In the genomic region with DNA sequence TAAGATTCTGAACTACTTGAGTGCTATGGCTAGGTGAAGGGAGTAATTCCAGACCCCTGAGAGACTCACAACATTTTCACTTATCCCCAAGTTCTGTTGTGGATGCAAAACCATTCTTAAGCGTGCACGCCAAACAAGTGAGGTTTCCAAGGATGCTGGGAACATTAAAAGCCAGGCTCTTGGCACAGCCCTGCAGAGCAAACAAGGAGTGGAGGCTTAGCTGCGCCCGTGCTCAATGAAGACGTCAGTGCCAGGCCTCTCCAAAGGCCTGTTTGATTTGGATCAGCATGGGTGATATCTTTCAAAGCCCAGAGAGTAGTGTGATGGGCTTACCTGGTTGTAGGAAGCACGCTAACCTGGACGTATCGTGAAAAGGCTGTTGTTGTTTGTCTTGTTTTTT, we compare ENCODE assay signal across 22 mouse cellular contexts.
DNase-seq lines count a peak whose midpoint lies in the region; ATAC-seq and TF ChIP-seq lines count a peak whose summit lies in the region.
"Had no signal": no experiment of that assay in that cellular context is flagged by ENCODE, and none has a peak within 500 bp of the region (broad histone marks: within the 10 kb centered on the region; RNA-seq: fewer than 3 reads in every experiment).

No protein-coding gene starts in this region.

- H3K36me3 ChIP-seq in hindbrain, embryonic 14.5 days (replicated peaks; ENCODE audit: control insufficient read depth, insufficient read depth), result no peaks in the 10 kb centered on the region
- H3K36me3 ChIP-seq in hindbrain, embryonic 16.5 days (ENCODE audit: control insufficient read depth, insufficient read depth, low read length), result no peaks in the 10 kb centered on the region
- no peaks in the 10 kb centered on the region for H3K36me3 ChIP-seq in stomach, postnatal 0 days (ENCODE audit: control insufficient read depth, insufficient read depth, low read length)
- H3K36me3 ChIP-seq: embryonic facial prominence, embryonic 10.5 days; limb, embryonic 10.5 days; neural tube, embryonic 15.5 days; stomach, embryonic 15.5 days had no signal

- peaks cover 47% of the 10 kb centered on the region for H3K27me3 ChIP-seq in hindbrain, embryonic 14.5 days (ENCODE audit: control insufficient read depth, insufficient read depth, low read length)
- peaks cover 4% of the 10 kb centered on the region; the same call in 1 of the 2 replicates for H3K27me3 ChIP-seq in hindbrain, embryonic 16.5 days (replicated peaks; ENCODE audit: control insufficient read depth, insufficient read depth, low read length)
- H3K27me3 ChIP-seq in stomach, postnatal 0 days (ENCODE audit: control insufficient read depth, insufficient read depth, low read length), result no peaks in the 10 kb centered on the region
- H3K27me3 ChIP-seq: stomach, embryonic 15.5 days had no signal

- no peak for TF ChIP-seq POLR2A in lung, adult 2 months (IDR thresholded peaks at IDR 0.05; ENCODE audit: borderline replicate concordance, extremely low read depth, low read depth, low read length)

- ATAC-seq in hindbrain, embryonic 14.5 days (ENCODE audit: low FRiP score), result 0 out of 2 replicates have a peak, but pooled peaks have one; percentile 37
- ATAC-seq in hindbrain, embryonic 16.5 days, result no peak
- no peak for ATAC-seq in stomach, postnatal 0 days (ENCODE audit: low FRiP score, low TSS enrichment)
- ATAC-seq: activated CD4-positive, CD25-positive, alpha-beta regulatory T cell, adult 4 months; liver, postnatal 0 days had no signal

- H3K4me3 ChIP-seq in hindbrain, embryonic 14.5 days (replicated peaks; ENCODE audit: low read length), result no peak overlapping the region
- no peak overlapping the region for H3K4me3 ChIP-seq in hindbrain, embryonic 16.5 days (ENCODE audit: low read length)
- no peak overlapping the region for H3K4me3 ChIP-seq in lung, adult 2 months (replicated peaks; ENCODE audit: extremely low read depth, low read depth, low read length)
- H3K4me3 ChIP-seq in stomach, postnatal 0 days (ENCODE audit: low read depth, low read length), result no peak overlapping the region
- H3K4me3 ChIP-seq: embryonic facial prominence, embryonic 10.5 days; heart, embryonic 10.5 days; left cerebral cortex, adult 2 months; limb, embryonic 10.5 days; neural tube, embryonic 15.5 days; stomach, embryonic 15.5 days had no signal

- no peak for TF ChIP-seq CTCF in lung, adult 2 months (IDR thresholded peaks at IDR 0.05; ENCODE audit: insufficient read depth, low read length)
- TF ChIP-seq CTCF in stomach, postnatal 0 days (IDR thresholded peaks at IDR 0.05; ENCODE audit: low read depth), result no peak

- 0 out of 2 replicates have a peak, but pooled peaks cover 4% of the 10 kb centered on the region for H3K4me1 ChIP-seq in hindbrain, embryonic 14.5 days (replicated peaks; ENCODE audit: control insufficient read depth, insufficient read depth, low read length)
- peaks cover 4% of the 10 kb centered on the region; the same call in 1 of the 2 replicates for H3K4me1 ChIP-seq in hindbrain, embryonic 16.5 days (ENCODE audit: control insufficient read depth, insufficient read depth, low read depth, low read length)
- H3K4me1 ChIP-seq in lung, adult 2 months (ENCODE audit: control insufficient read depth, insufficient read depth, low read length), result no peaks in the 10 kb centered on the region
- no peaks in the 10 kb centered on the region for H3K4me1 ChIP-seq in stomach, postnatal 0 days (replicated peaks; ENCODE audit: control insufficient read depth, insufficient read depth)
- H3K4me1 ChIP-seq: embryonic facial prominence, embryonic 10.5 days; heart, embryonic 10.5 days; stomach, embryonic 15.5 days had no signal

- no peak overlapping the region for H3K4me2 ChIP-seq in hindbrain, embryonic 14.5 days (replicated peaks)
- no peak overlapping the region for H3K4me2 ChIP-seq in hindbrain, embryonic 16.5 days (ENCODE audit: low read length)
- H3K4me2 ChIP-seq in stomach, postnatal 0 days (replicated peaks; ENCODE audit: low read depth), result no peak overlapping the region
- H3K4me2 ChIP-seq: neural tube, embryonic 15.5 days; stomach, embryonic 15.5 days had no signal

- DNase-seq in cerebellum, postnatal 10 days, result peak; percentile 47 to 63
- DNase-seq in cerebellum, adult 9-10 months, result no peak
- no peak for DNase-seq in hindbrain, embryonic 14.5 days (ENCODE audit: low spot score)
- peak; percentile 9 for DNase-seq in lung, postnatal 10 days
- no peak for DNase-seq in lung, adult 2 months
- DNase-seq in stomach, postnatal 0 days (ENCODE audit: low spot score), result peak; percentile 31
- DNase-seq: adrenal gland, adult 8-10 months; kidney, adult 18-20 months; liver; liver, postnatal 0 days; right cerebral cortex, adult 18-20 months; right cerebral cortex, postnatal 4 days; thymus, adult 18-20 months; thymus, postnatal 36 days had no signal

- H3K9ac ChIP-seq in hindbrain, embryonic 14.5 days, result no peak overlapping the region
- no peak overlapping the region for H3K9ac ChIP-seq in hindbrain, embryonic 16.5 days (ENCODE audit: low read depth, low read length)
- H3K9ac ChIP-seq in stomach, postnatal 0 days (ENCODE audit: low read length), result no peak overlapping the region
- H3K9ac ChIP-seq: liver, postnatal 0 days; neural tube, embryonic 15.5 days; stomach, embryonic 15.5 days had no signal

- H3K27ac ChIP-seq in hindbrain, embryonic 14.5 days, result no peak overlapping the region
- no peak overlapping the region for H3K27ac ChIP-seq in hindbrain, embryonic 16.5 days (ENCODE audit: low read depth, low read length)
- H3K27ac ChIP-seq in stomach, postnatal 0 days (replicated peaks), result no peak overlapping the region
- H3K27ac ChIP-seq: embryonic facial prominence, embryonic 10.5 days; heart, embryonic 10.5 days; left cerebral cortex, adult 2 months; limb, embryonic 10.5 days; neural tube, embryonic 15.5 days; stomach, embryonic 15.5 days had no signal

- TF ChIP-seq EP300 in stomach, postnatal 0 days (optimal IDR thresholded peaks at IDR 0.05), result no peak

- 60% methylated on average over 8 of the region's 8 CpGs for WGBS in hindbrain, embryonic 14.5 days
- 56% methylated on average over 8 of the region's 8 CpGs for WGBS in hindbrain, embryonic 16.5 days
- WGBS in lung, adult 2 months, result 64% methylated on average over 8 of the region's 8 CpGs
- 65% methylated on average over 8 of the region's 8 CpGs for WGBS in stomach, postnatal 0 days

- H3K9me3 ChIP-seq in hindbrain, embryonic 14.5 days (ENCODE audit: control insufficient read depth, low read length), result no peaks in the 10 kb centered on the region
- H3K9me3 ChIP-seq in hindbrain, embryonic 16.5 days (ENCODE audit: control insufficient read depth, low read length), result no peaks in the 10 kb centered on the region
- H3K9me3 ChIP-seq in stomach, postnatal 0 days (ENCODE audit: control insufficient read depth, low read length), result no peaks in the 10 kb centered on the region
- H3K9me3 ChIP-seq: embryonic facial prominence, embryonic 10.5 days; heart, embryonic 10.5 days; limb, embryonic 10.5 days; neural tube, embryonic 15.5 days; stomach, embryonic 15.5 days had no signal

Comparison
In these comparisons a context has a peak if more than half of its experiments do, and no peak if none do; other contexts are left out.
1. DNase-seq: peak in cerebellum, postnatal 10 days (2 of 2), lung, postnatal 10 days (single experiment) and stomach, postnatal 0 days (single experiment); none in cerebellum, adult 9-10 months (single experiment), hindbrain, embryonic 14.5 days (single experiment) and lung, adult 2 months (single experiment).